Mouse (Mus musculus) cerebellum, adult 2 months (tissue): ENCODE measurements around the gene Rpl36.

Experiments used
- CTCF ChIP-seq: fragments of 200-500 bp; IDR thresholded peaks from 2 replicates; pipeline ENCODE4 v1.5.1; 2011; ENCODE audit warnings: low read depth, mild to moderate bottlenecking, control low read depth, low read length, moderate library complexity, borderline replicate concordance; ENCODE audit not compliant: insufficient read depth
- POLR2A ChIP-seq: fragments of 200-500 bp; IDR thresholded peaks from 2 replicates; pipeline ENCODE4 v1.6.1; 2011; ENCODE audit warnings: low read length, control low read depth, borderline replicate concordance; ENCODE audit not compliant: insufficient read depth

DNA sequence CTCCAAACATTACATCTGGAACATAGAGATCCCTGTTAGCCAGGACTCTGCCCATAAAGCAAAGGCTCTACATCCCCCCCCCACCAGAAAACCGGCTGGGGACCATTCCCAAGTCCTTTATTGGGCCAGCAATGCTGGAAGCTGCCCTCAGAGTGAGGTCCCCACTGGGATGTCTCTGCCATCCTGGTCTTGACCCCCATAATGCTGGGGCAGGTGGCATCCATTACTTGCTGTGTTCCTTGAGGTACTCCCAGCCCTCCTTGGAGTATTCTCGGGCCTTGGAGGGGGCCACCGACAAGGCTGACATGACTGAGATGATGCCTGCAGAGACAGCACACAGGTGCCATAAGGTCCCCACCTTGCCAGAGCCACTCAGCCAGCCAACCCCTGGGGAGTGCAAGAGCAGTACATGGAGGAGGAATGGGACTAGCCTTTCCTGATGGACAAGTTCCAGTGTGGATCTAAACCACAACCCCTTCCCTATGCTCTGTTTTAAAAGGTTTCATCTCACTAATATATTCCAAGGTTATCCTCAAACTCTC lies 5.6 kb upstream of the Rpl36 start:
- TF ChIP-seq CTCF = no peak
- TF ChIP-seq POLR2A = no peak
